Mouse (Mus musculus) CH12.LX (cell line): ENCODE data around the gene Nos1ap.

Experiments
- CHD1 ChIP-seq: IDR thresholded peaks from 2 replicates; pipeline ENCODE4 v1.6.1; 2012; ENCODE audit warnings: low read depth, low read length, improper control_type of control experiment, inconsistent platforms
- CTCF ChIP-seq, 2 experiments: IDR thresholded peaks in 1 of 2; conservative IDR thresholded peaks in 1 of 2; 2 replicates each; pipeline ENCODE4 v1.5.1; 2011 to 2012; ENCODE audit warnings: low read depth in 2 of 2, low read length in 2 of 2, improper control_type of control experiment in 1 of 2, inconsistent platforms in 1 of 2, mild to moderate bottlenecking in 1 of 2, moderate library complexity in 1 of 2

- TF ChIP-seq CHD1 (no peak), CTCF (conservative IDR thresholded peaks at IDR 0.05 in 1 of 2, IDR thresholded peaks at IDR 0.05 in 1 of 2; ENCODE audit: low read depth in 2 of 2, low read length in 2 of 2) (no peak)
Observed at GRCm38 (mm10) chr1:170323001-170323400, 266.7 kb downstream of the Nos1ap start.
